Mouse (Mus musculus) liver, embryonic 15.5 days (tissue): ENCODE data around the gene Itpk1. TPM values are rescaled to one million over a fixed set of nuclear protein-coding genes. Genes with fewer than 3 reads are reported as not detected.

ENCODE experiments used
- ATAC-seq: fragments of 200-750 bp; cut with Nextera tagmentation; 2 replicates; pipeline ENCODE4 v1.8.0; 2017; ENCODE audit warnings: moderate number of reproducible peaks, mild to moderate bottlenecking, moderate library complexity; ENCODE audit not compliant: insufficient read depth
- H3K27ac ChIP-seq: fragments of 300-500 bp; sonication (generic); replicated peaks from 2 replicates; pipeline ENCODE4 v1.5.1; 2015; ENCODE audit warnings: mild to moderate bottlenecking, inconsistent platforms
- H3K27me3 ChIP-seq: fragments of 300-500 bp; sonication (generic); 2 replicates; pipeline ENCODE4 v1.6.1; 2015; ENCODE audit warnings: mild to moderate bottlenecking, inconsistent platforms
- H3K36me3 ChIP-seq: fragments of 300-500 bp; sonication (generic); replicated peaks from 2 replicates; pipeline ENCODE4 v1.6.1; 2015; ENCODE audit warnings: moderate library complexity, mild to moderate bottlenecking, inconsistent platforms
- H3K4me1 ChIP-seq: fragments of 300-500 bp; sonication (generic); replicated peaks from 2 replicates; pipeline ENCODE4 v1.6.1; 2015; ENCODE audit warnings: inconsistent platforms
- H3K4me2 ChIP-seq: fragments of 300-500 bp; sonication (generic); 2 replicates; pipeline ENCODE4 v1.6.1; 2015; ENCODE audit warnings: moderate library complexity, mild to moderate bottlenecking, inconsistent platforms
- H3K4me3 ChIP-seq: fragments of 300-500 bp; sonication (generic); replicated peaks from 2 replicates; pipeline ENCODE4 v1.5.1; 2015; ENCODE audit warnings: mild to moderate bottlenecking, inconsistent platforms
- H3K9ac ChIP-seq: fragments of 300-500 bp; sonication (generic); 2 replicates; pipeline ENCODE4 v1.6.1; 2015; ENCODE audit warnings: moderate library complexity, mild to moderate bottlenecking, inconsistent platforms
- H3K9me3 ChIP-seq: fragments of 300-500 bp; sonication (generic); replicated peaks from 2 replicates; pipeline ENCODE4 v1.6.1; 2016; ENCODE audit warnings: inconsistent platforms
- WGBS: fragments of 180-500 bp; shearing (Covaris S2); methylation state at CpG from one replicate; pipeline ENCODE4 v1.1.7; 2015; ENCODE audit warnings: mixed read lengths; ENCODE audit not compliant: insufficient replicate concordance; 5-methylcytosine and 5-hydroxymethylcytosine counted together
- polyA plus RNA-seq: library from polyadenylated mRNA; unstranded; fragments of >200 nt; fragmentation: Nextera tagmentation; extraction: Ambion mirVana; gene quantifications from 2 replicates; pipeline ENCODE4 v1.2.1, GENCODE M21; 2015

Itpk1 gene
- polyA plus RNA-seq, 1 experiment from 2014 or later = 4.0 TPM

GRCm38 (mm10) chr12:102701691-102702207 is 3.0 kb downstream of the Itpk1 start:
- ATAC-seq = no peak
- no peak overlapping the region for H3K9ac ChIP-seq
- peaks cover 27% of the 10 kb centered on the region; the same call in 1 of the 2 replicates for H3K27me3 ChIP-seq
- no peaks in the 10 kb centered on the region for H3K9me3 ChIP-seq
- H3K27ac ChIP-seq = no peak overlapping the region
- WGBS = 72% methylated on average over 5 of the region's 5 CpGs
- H3K4me2 ChIP-seq = no peak overlapping the region
- H3K4me3 ChIP-seq = no peak overlapping the region
- peaks cover 78% of the 10 kb centered on the region for H3K4me1 ChIP-seq
- no peaks in the 10 kb centered on the region for H3K36me3 ChIP-seq

- H3K36me3 ChIP-seq = no peaks in the 10 kb centered on the region
- no peak for ATAC-seq
- 0 out of 2 replicates have a peak, but pooled peaks cover 14% of the 10 kb centered on the region for H3K27me3 ChIP-seq
- H3K4me1 ChIP-seq = peaks cover 86% of the 10 kb centered on the region
- no peak overlapping the region for H3K27ac ChIP-seq
- H3K4me3 ChIP-seq = no peak overlapping the region
- no peaks in the 10 kb centered on the region for H3K9me3 ChIP-seq
- no peak overlapping the region for H3K4me2 ChIP-seq
- H3K9ac ChIP-seq = no peak overlapping the region
- 68% methylated on average over 12 of the region's 12 CpGs for WGBS
Measured at GRCm38 (mm10) chr12:102700453-102700852, 4.3 kb downstream of the Itpk1 start.

GRCm38 (mm10) chr12:102699156-102699555 is 5.6 kb downstream of the Itpk1 start:
- H3K4me2 ChIP-seq = no peak overlapping the region
- 0 out of 2 replicates have a peak, but pooled peaks cover 10% of the 10 kb centered on the region for H3K27me3 ChIP-seq
- no peaks in the 10 kb centered on the region for H3K9me3 ChIP-seq
- no peak overlapping the region for H3K9ac ChIP-seq
- H3K4me3 ChIP-seq = no peak overlapping the region
- peaks cover 86% of the 10 kb centered on the region for H3K4me1 ChIP-seq
- WGBS = 76% methylated on average over 1 of the region's 1 CpGs
- H3K36me3 ChIP-seq = no peaks in the 10 kb centered on the region
- no peak for ATAC-seq
- no peak overlapping the region for H3K27ac ChIP-seq

GRCm38 (mm10) chr12:102698089-102698684 is 6.5 kb downstream of the Itpk1 start:
- Histone ChIP-seq H3K27me3 (0 out of 2 replicates have a peak, but pooled peaks cover under 1% of the 10 kb centered on the region), H3K36me3 (no peaks in the 10 kb centered on the region), H3K9ac (no peak overlapping the region), H3K4me3 (no peak overlapping the region), H3K27ac (no peak overlapping the region), H3K4me1 (peaks cover 79% of the 10 kb centered on the region), H3K9me3 (no peaks in the 10 kb centered on the region), H3K4me2 (no peak overlapping the region)
- peak; percentile 28; the same call in 1 of the 2 replicates for ATAC-seq
- 25% methylated on average over 1 of the region's 1 CpGs for WGBS

DNA sequence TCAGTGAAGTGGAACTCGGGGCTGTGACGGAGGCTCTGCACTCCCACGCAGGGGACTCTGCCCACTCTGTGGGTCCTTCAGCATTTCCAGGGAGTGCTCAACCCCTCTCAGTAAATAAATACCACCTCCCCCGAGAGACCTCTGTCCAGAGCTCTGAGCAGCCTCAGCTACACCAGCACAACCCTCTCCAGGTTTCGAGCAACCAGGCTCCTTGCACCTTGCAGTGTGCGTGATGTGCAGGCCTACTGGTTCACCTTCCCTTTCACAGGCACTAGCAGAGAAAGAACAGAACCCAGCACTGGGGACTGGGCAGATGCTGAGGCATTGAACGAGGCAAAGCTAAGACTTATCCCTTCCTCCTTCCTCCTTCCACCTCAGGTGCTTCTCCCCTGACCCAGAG is 7.3 kb downstream of the Itpk1 start:
- peaks cover 74% of the 10 kb centered on the region for H3K4me1 ChIP-seq
- 70% methylated on average over 7 of the region's 7 CpGs for WGBS
- ATAC-seq = no peak

DNA sequence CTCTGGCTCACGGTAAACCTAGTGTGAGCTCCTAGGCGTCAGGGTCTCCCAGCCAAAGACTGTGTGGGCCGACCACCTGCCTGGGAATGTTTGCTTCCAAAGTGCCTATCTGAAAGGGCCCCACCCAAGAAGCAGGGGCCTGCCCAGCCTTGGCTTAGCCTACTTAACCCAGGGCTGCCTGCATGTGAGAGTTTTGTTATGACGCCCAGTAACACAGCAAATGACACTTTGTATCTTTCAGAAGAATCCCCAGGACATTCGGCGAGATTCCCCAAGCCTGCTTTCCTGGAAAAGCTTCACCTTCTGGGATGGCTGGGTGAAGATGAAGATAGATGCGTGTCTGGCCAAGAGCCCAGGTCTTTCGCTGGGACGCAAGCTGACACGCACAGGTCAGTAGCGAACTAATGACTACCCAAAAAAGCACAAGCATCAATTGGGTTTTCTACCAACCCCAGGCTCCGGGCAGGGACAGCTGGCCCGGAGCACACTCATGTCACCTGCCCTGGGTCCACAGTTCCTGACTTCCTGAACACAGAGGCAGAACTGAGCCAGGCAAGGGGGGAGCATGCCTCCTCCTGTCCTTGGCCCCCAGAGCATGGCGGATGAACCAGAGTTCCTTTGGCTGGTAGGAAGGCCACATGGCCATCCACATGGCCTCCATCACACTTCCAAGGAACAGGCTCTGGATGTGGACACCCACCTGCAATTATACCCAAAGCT is 7.9 kb downstream of the Itpk1 start:
- Histone ChIP-seq H3K9ac (no peak overlapping the region), H3K27me3 (no peaks in the 10 kb centered on the region), H3K4me2 (no peak overlapping the region), H3K27ac (no peak overlapping the region), H3K36me3 (no peaks in the 10 kb centered on the region), H3K4me3 (no peak overlapping the region), H3K4me1 (peaks cover 72% of the 10 kb centered on the region), H3K9me3 (no peaks in the 10 kb centered on the region)
- no peak for ATAC-seq
- WGBS = 74% methylated on average over 14 of the region's 14 CpGs

More for the DNA sequence above, 7.3 kb downstream of the Itpk1 start:
- Histone ChIP-seq H3K4me2 (no peak overlapping the region), H3K27ac (no peak overlapping the region), H3K4me3 (no peak overlapping the region), H3K9ac (no peak overlapping the region), H3K27me3 (no peaks in the 10 kb centered on the region), H3K9me3 (no peaks in the 10 kb centered on the region), H3K36me3 (no peaks in the 10 kb centered on the region)

DNA sequence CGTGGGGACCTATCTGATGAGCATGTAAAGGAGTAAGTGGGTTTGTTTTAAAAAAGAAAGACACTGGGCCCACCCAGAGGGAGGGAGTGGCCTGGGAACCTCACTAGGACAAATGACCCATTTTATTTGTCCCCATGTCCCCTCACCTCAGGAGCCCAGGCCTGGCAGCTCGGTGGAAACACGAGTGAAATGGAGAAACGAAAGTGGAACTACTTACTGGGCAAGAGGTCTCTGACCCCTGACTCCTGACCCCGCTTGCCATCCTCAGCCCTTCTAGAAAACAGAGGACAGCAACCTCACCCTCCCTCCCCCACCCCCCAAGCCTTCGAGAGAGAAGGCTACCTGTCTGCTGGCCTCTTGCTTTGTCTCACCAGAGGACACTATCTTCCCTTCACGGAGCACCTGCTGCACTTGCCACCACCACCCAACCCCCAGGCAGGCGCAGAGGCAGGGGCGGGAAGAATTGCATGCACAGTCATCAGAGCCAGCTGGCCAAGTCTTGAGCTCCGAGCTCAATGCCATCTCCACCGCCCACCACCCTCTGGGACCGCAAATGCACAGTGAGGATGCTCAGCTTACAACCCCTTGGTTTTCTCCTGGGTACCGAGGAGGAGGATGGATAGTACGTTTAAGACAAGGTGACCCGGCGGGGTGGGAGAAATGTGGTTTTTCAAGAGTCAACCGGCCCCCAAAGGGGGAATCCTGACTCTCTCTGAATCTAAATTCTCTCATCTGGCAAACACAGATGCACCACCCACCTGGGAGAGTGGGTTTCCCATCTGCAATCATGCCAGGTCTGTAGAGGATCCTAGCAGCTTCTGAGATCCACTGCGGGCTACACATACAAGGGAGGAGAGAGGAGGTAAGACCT is 9.1 kb downstream of the Itpk1 start:
- H3K36me3 ChIP-seq = no peaks in the 10 kb centered on the region
- H3K4me2 ChIP-seq = peak overlapping the region; percentile 23; the same call in 1 of the 2 replicates

GRCm38 (mm10) chr12:102691761-102692160 is 13.0 kb downstream of the Itpk1 start:
- Histone ChIP-seq H3K9me3 (no peaks in the 10 kb centered on the region), H3K9ac (no peak overlapping the region), H3K27me3 (no peaks in the 10 kb centered on the region), H3K4me3 (no peak overlapping the region), H3K27ac (no peak overlapping the region), H3K36me3 (no peaks in the 10 kb centered on the region), H3K4me2 (no peak overlapping the region), H3K4me1 (peaks cover 54% of the 10 kb centered on the region)
- ATAC-seq = no peak
- 64% methylated on average over 7 of the region's 7 CpGs for WGBS

More for the DNA sequence above, 9.1 kb downstream of the Itpk1 start:
- H3K9ac ChIP-seq = no peak overlapping the region
- ATAC-seq = no peak
- no peak overlapping the region for H3K4me3 ChIP-seq
- H3K27me3 ChIP-seq = no peaks in the 10 kb centered on the region
- peaks cover 81% of the 10 kb centered on the region for H3K4me1 ChIP-seq
- H3K27ac ChIP-seq = 0 out of 2 replicates have a peak overlapping the region, but pooled peaks have one; percentile 6
- H3K9me3 ChIP-seq = no peaks in the 10 kb centered on the region
- WGBS = 59% methylated on average over 18 of the region's 18 CpGs

- Histone ChIP-seq H3K36me3 (no peaks in the 10 kb centered on the region), H3K9me3 (no peaks in the 10 kb centered on the region), H3K27ac (no peak overlapping the region; the same call in 1 of the 2 replicates), H3K4me3 (no peak overlapping the region), H3K4me1 (peaks cover 48% of the 10 kb centered on the region), H3K4me2 (peak overlapping the region; percentile 37), H3K27me3 (no peaks in the 10 kb centered on the region), H3K9ac (no peak overlapping the region)
- WGBS = 63% methylated on average over 11 of the region's 11 CpGs
- no peak for ATAC-seq
Measured at GRCm38 (mm10) chr12:102691180-102691579, 13.6 kb downstream of the Itpk1 start.

GRCm38 (mm10) chr12:102689773-102690563 is 14.8 kb downstream of the Itpk1 start:
- Histone ChIP-seq H3K27me3 (no peaks in the 10 kb centered on the region), H3K4me2 (no peak overlapping the region), H3K27ac (0 out of 2 replicates have a peak overlapping the region, but pooled peaks have one; percentile 29), H3K4me1 (peaks cover 44% of the 10 kb centered on the region), H3K36me3 (no peaks in the 10 kb centered on the region), H3K4me3 (no peak overlapping the region), H3K9me3 (no peaks in the 10 kb centered on the region), H3K9ac (no peak overlapping the region)
- 0 out of 2 replicates have a peak, but pooled peaks have one; percentile 38 for ATAC-seq
- WGBS = 42% methylated on average over 15 of the region's 15 CpGs
